Mouse (Mus musculus): ENCODE results near the gene Fgb.

The Fgb gene

DNA sequence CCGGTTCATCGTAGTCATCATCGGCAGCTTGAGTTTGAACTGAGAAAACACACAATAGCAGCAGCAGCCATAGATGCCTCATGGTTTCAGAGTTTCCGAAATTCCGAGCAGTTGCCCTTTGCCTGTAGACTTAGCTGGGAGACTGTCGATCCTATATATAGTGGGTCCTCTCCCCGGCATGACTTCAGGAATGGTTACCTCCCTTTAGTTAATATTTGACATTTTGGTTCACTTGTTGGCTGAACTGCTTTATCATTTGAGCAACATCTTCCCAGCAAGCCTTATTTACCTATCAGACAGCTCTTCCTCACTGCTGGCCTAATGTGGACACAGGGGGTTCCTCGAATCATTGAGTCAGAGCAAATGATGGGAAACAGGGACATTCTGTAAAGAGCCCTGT lies at the start of gene Fgb:
Gene Fgb, minus strand, starts transcription at position 184 of the 400 bp plus-strand sequence.
- DNase-seq: no peak

DNA sequence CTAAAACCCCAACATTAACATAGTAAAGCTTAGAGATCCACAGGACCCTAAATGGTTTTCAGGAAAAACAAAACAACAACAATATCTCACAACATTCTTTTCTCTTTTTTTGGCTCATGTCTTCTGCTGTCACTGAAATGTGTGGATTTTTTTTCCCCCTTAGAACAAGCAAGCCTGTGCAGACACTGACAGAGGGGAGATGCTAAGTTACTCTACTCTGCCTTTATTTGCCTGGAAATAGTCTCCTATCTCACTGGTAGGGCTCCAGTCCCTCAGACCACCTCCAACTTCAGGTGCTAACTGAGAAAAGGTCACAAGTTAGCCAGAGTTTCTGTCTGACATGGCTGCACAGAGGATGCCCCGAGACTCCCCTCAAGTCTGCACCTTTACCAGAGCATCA lies 49.5 kb upstream of the Fgb start:
- DNase-seq: no peak

DNA sequence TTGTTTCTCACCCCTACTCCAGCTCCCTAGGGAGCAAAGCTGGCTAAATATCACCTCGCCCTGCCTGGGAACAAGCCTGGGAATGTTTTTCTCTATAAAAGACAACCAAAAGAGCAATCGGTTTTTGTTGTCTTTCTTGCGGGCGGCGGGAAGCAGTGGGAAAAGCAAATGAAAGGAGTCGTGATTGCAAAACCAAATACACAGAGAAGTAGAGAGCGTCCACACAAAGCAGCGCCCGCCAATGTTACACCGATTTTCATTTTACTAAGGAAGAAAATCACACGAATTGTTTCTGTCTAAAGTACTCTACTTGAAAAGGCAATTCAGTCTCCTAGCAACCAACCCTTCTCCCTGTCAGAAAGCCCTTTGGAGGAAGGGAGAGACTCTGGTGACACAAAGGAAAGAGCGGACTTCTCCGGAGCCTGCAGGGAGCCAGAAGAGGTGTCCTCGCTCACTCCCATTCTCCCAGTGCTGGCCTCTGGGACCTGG lies 48.9 kb upstream of the Fgb start:
- no peak for DNase-seq

DNA sequence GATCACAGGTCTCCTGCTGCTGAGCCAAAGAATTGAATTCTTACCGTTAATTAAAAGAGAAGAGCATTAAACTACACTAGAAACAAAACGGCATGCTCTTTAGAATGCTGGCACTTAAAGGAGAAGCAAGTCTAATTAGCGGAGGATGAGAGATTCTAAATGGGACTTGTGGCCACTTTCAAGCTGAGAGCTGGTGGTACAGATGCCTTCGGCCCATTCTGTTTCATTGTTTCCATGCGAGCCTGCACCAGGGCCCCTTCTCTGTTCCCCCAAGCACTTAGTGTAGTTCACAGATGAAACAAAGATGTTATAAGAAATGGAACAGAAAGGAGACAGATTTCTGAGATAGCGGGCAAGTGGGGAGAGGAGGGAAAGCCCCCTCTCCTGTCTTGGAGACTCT lies 47.9 kb upstream of the Fgb start:
- DNase-seq: no peak

DNA sequence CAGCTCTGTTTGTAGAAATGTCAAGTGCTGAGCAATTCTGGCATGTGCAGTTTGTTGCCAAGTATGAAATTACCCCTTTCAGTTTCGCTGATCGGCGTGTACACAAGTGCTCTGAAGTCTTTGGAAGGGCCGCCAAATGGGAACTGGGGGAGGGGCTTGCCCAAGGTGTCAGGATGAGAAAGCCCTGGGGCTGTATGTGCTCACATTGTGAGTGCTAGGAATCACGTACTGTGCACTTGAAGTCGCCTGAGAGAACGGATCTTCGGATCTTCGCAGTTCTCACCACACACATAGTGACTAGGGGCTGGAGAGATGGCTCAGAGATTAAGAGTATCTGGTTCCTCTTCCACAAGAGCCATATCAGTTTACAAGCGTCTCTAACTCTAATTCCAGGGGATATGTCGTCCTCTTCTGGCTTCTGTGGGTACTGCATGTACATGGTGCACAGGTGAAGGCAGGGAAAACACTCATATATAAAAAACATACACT lies 30.9 kb upstream of the Fgb start:
- peak in 1 of 2 experiments; percentile 64 for DNase-seq

DNA sequence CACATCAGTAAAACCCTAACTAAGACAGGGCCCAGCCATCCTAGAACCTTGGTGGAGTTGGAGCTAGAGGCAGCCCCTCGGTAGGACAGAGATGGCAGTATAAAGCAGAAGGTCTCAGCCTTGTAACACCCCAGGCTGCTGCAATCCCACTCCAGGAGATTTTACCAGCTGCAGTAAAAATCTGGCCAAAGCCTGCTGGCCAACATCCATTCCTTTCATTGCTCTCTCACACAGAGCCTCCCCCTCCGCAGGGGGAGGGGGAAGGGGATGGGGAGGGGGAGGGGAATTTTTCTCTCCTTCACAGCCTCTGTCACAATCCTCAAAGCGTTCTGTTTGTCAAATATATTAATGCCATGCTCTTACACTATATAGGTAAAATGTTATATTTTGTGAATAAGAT lies 26.9 kb upstream of the Fgb start:
- no peak for DNase-seq

DNA sequence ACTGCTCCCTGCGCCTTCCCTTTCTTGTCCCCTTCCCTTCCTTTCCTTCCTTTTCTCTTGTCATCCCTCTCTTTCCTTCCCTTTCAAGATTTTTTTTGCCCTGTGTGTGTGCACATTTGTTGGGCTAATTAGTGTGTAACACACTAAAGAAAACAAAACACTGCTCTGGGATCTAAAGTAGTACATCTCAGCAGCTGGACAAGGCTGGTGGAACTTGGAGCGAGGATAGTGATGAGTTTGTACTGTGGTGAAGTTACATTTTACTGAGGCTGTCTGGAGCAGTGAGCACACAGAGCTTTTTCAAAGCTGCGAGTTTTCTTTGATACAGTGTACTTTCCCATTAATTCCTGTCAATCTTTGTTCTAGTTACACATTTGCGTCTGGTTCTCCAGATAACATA lies 20.6 kb upstream of the Fgb start:
- DNase-seq: no peak

DNA sequence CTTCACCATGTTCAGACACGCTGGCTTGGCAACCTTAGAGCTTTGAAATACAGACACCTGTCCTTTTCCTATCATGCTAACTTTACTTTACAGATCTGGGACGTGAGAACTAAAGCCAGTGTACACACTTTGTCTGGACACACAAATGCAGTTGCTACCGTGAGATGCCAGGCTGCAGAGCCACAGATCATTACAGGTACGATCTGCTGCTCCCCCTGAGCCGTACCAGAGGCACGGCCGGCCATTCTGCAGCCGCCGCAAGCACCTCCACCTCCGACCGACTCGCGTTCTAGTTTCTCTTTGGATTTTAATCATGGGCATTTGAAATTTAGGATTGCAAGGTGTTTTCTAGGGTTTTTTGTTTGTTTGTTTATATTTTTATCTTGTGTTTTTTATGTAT lies 19.2 kb upstream of the Fgb start:
- no peak for DNase-seq

DNA sequence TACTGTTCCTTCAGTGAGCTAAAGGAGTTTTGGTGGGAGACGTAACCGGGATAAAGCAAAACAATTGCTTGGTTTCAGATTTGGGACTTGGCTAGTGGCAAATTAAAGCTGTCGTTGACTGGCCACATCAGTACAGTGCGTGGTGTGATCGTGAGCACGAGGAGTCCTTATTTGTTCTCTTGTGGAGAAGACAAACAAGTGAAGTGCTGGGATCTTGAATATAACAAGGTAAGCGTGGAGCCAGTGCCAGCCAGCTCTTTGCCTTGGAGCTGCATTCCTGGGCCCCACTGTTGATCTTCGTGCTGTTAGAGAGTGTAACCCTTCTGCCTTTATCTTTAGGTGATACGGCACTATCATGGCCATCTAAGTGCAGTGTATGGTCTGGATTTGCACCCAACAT lies 18.3 kb upstream of the Fgb start:
- no peak for DNase-seq

DNA sequence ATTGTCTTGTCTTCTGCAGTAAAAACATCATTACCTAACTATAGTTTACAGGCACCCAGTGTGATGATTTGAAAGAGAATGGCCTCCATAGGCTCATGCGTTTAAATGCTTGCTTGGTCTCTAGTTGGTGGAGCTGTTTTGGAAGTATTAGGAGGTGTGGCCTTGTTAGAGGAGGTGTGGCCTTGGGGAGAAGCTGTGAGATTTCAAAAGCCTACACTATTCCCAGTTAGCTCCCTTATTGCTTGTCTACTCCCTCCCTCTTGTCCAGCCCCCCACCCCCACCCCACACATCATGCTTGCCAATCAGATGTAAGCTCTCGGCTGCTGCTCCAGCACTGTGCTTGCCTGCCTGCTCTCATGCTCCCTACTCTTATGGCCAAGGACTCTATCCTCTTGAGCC lies 7.4 kb upstream of the Fgb start:
- DNase-seq: no peak

DNA sequence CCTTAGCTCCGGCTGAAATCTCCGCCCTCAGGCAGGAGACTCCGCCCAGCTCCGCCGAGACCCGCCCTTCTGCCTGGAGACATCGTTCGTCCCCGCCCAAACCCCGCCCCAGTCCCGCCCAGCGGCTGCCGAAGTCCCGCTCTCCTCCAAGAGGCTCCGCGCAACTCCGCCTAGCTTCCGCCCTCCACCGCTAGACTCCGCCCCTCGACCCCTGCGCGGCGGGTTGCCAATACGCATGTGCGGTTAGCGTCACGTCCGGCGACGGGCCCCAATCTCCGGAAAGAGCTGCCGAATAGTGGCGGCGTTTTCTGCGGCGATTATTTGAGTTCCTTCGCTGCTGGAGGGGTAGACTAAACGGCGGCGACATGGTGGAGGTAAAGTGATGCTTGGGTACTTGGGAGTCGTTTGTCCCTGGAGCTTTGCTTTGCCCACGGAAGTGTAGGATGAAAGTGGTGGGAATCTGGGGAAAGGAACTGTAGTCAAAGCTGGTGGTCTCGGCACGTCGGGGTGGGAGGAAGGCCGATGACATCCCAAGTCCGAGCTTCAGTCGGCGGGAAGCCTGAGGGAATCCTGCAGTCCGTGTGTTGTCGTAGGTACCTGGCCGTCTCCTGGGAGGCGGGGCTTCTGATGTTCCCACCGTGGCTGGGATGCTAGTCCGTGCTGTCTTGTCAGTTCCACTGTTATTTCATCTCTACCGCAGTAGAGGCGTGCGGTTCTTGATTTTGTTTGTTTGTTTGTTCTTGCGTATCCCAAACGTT lies 5.8 kb upstream of the Fgb start, which contains the start of gene Plrg1:
Gene Plrg1, plus strand, starts transcription at position 242 of the 758 bp plus-strand sequence.
- DNase-seq: peak; percentile 98

DNA sequence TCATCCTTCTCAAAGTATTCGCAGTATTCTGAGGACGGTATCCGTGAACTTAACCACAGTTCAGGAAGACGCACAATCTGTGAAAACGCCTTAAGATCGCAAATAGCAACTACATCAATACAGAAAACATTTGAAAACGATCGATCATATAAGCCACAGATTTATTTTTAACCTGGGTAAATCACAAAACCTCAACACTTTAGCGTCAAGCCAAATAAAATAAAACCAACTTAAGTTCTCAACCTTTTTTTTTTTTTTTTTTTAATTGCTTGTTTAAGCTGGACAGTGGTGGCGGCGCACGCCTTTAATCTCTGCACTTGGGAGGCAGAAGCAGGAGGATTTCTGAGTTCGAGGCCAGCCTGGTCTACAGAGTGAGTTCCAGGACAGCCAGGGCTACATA lies 5.1 kb upstream of the Fgb start:
- no peak for DNase-seq

DNA sequence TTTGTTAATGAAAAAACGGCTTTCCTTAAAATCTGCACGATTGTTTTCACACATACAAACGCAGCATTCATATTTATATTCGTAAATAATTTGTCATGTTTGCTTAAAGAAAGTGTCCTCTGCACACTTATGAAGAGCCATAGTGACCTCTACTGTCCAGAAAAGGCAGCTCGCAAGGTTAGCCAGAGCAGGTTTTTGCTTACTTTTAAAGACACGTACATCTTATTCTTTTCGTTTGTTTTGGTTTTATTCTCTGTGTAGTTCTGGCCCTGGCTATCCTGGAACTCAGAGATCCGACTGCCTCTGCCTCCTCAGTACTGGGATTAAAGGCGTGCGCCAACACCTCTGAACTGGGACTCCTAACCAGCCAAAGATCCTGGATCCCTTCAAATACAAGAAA lies 4.1 kb upstream of the Fgb start:
- DNase-seq: peak in 1 of 2 experiments; percentile 23

DNA sequence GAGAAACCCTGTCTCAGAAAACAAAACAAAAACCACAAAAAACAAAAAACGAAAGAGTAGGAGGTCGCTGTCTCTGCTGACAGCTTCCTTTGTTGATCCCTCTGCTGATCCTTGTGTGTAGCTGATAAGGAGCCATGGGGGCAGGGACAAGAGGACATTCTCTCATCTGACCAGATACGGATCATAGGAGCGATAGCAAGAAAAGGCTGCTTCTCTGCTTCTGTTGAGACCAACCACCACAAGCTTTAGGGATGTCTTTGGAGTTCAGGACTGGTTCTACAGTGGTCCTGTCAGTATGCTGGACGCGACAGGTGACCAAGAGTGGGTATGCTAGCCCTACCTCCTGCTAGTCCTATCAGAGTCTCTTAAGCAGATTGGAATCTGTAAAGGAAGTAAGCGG lies 3.5 kb upstream of the Fgb start:
- DNase-seq: no peak

DNA sequence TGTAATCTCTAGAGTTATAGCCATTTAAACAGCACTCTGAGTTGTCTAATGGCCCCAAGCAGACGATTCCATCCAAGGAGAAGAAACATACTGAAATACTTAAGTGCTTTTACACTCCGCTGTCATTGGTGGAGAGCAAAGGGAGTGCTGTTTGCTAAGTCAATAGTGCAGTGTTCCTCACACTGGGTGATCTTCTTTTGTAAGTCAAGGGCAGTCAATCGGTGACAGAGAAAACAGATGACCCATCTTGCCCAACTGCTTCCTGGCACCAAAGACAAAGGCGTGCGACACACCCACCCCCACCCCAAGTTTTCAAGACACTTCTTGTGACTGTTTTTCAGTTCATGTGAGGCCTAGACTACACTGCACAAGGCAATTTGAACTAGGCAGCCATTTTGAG lies 2.4 kb upstream of the Fgb start:
- no peak for DNase-seq

DNA sequence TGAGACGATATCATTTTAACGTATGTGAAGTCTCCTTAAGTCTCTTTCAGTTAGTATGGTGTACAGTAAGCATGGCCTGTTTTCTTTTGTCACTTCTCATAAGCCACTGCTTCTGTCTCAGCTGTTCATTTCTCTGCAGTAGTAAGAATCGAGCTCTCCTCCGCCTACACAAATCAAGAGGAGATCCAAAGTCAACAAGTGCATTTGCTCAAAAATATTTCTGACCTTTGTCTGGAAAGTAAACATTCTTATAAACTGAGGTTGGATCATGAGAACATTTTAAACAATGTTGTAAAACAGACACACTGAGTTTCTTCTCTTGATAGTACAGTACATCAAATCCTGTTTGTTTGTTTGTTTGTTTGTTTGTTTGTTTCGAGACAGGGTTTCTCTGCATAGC lies 998 bp upstream of the Fgb start:
- DNase-seq: no peak

DNA sequence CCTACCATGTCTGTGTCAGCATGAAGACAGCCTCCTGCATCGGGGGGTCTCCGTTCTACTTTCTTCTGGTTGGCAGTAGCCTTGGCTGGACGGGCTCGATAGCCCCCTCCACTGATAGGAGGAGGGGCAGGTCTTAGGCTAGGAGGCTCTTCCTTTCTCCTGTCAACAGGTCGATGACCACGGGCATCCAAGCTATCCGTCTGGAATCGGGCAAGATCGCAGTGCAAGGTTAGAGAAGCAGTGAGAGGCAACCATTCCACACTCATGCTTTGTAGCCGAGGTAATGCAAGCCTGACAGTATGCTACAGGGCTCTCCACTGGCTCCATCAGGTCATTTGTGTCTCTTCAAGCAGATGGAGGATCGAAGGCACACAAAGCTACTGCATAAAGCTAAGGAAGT lies 3.0 kb downstream of the Fgb start:
- DNase-seq: no peak

DNA sequence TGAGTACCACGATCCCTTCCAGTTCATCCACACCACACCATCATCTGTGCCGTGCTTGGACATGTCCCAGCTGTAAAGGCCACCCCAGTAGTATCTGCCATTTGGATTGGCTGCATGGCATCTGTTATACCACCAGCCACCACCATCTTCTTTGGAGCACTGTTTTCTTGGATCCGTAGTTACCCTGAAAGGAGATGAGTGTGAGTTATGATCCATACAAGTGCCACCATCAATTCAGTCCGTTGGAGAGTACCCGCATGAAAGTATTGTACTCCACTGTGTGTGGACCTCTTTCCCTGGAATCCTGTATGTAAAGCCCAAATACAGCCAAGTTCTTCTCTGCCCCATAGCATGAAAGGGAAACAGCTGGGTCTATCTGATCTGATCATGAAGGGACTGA lies 7.2 kb downstream of the Fgb start:
- DNase-seq: no peak

DNA sequence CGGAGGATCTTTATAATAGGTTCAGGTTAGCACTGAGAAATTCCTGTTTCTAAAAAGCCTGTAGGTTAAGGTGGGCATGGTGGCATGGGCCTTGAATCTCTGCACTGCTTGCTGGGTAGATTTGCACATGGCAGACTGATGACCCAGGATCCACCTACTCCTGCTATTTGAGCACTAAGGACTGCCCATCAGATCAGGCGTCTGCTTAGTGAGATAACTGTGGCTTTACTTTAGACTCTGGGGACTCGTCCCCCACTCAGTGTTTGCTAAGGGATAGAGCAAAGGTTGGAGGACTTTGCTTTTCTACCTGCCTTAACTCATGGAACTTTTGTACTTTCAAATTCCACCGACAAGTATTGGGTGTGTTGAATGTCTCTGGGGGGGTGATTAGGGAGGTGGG lies 10.0 kb downstream of the Fgb start:
- no peak for DNase-seq

DNA sequence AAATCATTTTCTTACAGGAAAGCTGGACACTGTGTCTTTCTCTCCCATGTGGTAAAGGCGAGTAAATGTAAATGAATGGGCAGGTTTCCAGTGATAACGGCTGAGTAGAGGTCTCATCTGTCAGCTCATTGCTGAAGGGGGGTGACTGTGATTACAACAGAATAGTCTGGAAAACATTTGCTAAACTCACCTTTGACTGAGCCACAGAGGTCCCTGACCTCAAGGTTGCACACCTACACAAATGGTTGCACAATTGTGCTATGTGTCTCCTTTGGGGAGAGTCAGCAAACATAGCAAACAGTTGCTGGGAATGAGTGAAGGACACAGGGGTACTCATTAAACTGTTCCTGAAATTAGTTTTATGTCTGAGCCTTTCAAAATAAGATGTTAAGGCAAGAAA lies 10.8 kb downstream of the Fgb start:
- DNase-seq: no peak

DNA sequence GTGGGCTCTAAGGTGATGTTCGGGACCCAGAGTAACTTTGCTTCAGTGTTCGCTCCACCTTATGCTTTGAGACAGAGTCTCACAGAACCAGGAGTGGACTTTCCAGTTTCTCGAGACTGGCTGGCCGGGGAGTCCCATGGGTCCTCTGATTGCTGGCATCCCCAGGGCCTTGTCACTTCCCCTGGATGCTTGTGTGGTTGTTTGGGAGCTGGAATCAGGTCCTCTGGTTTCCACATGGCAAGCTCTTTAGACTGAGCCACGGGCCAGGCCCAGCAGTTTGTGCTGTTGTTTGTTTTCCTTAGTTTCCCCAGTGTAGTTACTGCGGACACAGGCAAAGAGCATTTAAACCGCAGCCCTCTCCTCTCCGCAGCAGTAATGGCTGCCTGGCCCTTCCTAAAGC lies 15.9 kb downstream of the Fgb start:
- no peak for DNase-seq

DNA sequence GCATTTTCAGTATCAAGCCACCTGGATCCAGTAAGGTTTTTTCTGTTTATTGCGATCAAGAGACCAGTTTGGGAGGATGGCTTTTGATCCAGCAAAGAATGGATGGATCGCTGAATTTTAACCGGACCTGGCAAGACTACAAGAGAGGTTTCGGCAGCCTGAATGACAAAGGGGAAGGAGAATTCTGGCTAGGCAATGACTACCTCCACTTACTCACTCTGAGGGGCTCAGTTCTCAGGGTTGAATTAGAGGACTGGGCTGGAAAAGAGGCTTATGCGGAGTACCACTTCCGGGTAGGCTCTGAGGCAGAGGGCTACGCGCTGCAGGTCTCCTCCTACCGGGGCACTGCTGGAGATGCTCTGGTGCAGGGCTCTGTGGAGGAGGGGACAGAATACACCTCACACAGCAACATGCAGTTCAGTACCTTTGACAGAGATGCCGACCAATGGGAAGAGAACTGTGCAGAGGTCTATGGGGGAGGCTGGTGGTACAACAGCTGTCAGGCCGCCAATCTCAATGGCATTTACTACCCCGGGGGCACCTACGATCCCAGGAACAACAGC lies 16.8 kb downstream of the Fgb start:
- no peak for DNase-seq

DNA sequence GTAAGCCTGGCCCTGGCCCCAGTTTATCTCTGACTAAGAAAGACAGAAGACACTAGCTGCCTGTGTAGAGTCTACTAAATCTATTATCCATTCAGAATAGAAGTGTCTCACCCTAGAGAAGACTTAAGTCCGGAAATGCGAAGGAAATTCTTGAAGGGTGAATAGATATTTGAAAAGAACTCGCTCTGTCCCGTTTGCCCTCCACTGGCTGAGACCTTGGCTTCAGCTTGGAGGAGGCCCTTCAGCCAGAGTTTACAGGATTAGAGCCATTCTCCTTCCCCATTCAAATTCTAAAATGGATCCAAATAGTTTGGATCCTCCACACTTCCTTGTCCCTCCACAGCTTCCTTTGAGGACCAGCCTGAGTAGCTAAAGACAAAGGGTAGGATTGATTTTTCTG lies 19.3 kb downstream of the Fgb start:
- no peak for DNase-seq

DNA sequence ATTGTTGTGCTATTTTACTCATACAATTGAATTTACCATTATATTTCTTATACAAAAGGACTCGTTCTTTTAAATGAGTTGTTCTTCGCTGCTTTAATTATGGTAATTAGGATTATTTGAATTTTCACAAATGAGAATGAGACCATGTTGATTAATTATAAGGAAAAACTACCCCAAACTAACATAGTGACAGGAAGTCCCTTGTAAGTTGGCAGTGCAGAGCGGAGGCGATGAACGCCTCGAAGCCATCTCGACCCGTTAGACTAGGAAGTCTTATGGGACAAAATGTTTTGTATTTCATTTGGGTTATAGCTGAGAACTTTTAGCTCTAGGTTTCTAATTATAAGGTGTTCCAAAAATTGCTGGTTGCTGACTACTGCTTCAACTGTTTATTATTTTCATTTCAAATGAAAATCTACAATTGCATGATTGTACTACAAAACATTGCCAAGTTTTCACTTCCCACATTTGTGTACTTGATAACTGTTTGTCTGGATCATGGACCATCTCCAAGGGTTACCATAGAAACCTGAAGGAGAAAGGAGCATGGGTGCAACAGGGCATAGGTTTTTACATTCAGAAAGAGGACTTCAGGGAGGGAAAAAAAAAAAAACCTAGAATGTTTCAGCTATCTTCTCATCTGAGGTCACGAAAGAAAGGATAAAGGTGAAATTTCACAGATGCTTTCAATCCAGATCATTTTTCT lies 22.0 kb downstream of the Fgb start:
- DNase-seq: no peak
